Mouse (Mus musculus): ENCODE results near the gene Tmeff2. TPM values are rescaled to one million over a fixed set of nuclear protein-coding genes. Genes with fewer than 3 reads are reported as not detected.

Gene Tmeff2
- total and polyA plus RNA-seq, 3 experiments = 0.34 to 0.68 (median 0.52) TPM

GRCm38 (mm10) chr1:50981151-50981828 is 80.8 kb downstream of the Tmeff2 start:
- no peaks in the 10 kb centered on the region for H3K79me2 ChIP-seq (replicated peaks; ENCODE audit: control insufficient read depth, insufficient read depth, low read length)
- DNase-seq = no peak
- H3K27ac ChIP-seq = no peak overlapping the region
- H3K9ac ChIP-seq (ENCODE audit: low read depth, low read length) = no peak overlapping the region
- WGBS = 72% methylated on average over 7 of the region's 7 CpGs
- H3K4me3 ChIP-seq = no peak overlapping the region
- intact Hi-C loops (cut with DNase I) = no loop called here
- H3K27me3 ChIP-seq (ENCODE audit: control insufficient read depth, insufficient read depth, low read length) = no peaks in the 10 kb centered on the region
- no peak for TF ChIP-seq CTCF (IDR thresholded peaks at IDR 0.05)
- TF ChIP-seq POLR2A (IDR thresholded peaks at IDR 0.05; ENCODE audit: insufficient read depth, low read depth, low read length) = no peak
- no peak for TF ChIP-seq EP300 (IDR thresholded peaks at IDR 0.05; ENCODE audit: insufficient read depth, low read depth, low read length)
- no peaks in the 10 kb centered on the region for H3K36me3 ChIP-seq (ENCODE audit: control insufficient read depth, insufficient read depth, low read length)
- no peaks in the 10 kb centered on the region for H3K4me1 ChIP-seq (ENCODE audit: control insufficient read depth, insufficient read depth, low read length)

- Histone ChIP-seq H3K4me3 (no peak overlapping the region), H3K4me1 (ENCODE audit: control insufficient read depth, insufficient read depth, low read length) (no peaks in the 10 kb centered on the region), H3K79me2 (replicated peaks; ENCODE audit: control insufficient read depth, insufficient read depth, low read length) (no peaks in the 10 kb centered on the region), H3K27ac (no peak overlapping the region), H3K27me3 (ENCODE audit: control insufficient read depth, insufficient read depth, low read length) (no peaks in the 10 kb centered on the region), H3K9ac (ENCODE audit: low read depth, low read length) (no peak overlapping the region), H3K36me3 (ENCODE audit: control insufficient read depth, insufficient read depth, low read length) (no peaks in the 10 kb centered on the region)
- WGBS = 70% methylated on average over 2 of the region's 2 CpGs
- intact Hi-C loops (cut with DNase I) = no loop called here
- no peak for DNase-seq
- TF ChIP-seq EP300 (IDR thresholded peaks at IDR 0.05; ENCODE audit: insufficient read depth, low read depth, low read length) (no peak), POLR2A (IDR thresholded peaks at IDR 0.05; ENCODE audit: insufficient read depth, low read depth, low read length) (no peak), CTCF (IDR thresholded peaks at IDR 0.05) (no peak)
Observed at GRCm38 (mm10) chr1:50990661-50991060, 90.2 kb downstream of the Tmeff2 start.

GRCm38 (mm10) chr1:50994505-50994904 is 94.1 kb downstream of the Tmeff2 start:
- intact Hi-C loops (cut with DNase I) = no loop called here
- DNase-seq = no peak
- Histone ChIP-seq H3K36me3 (ENCODE audit: control insufficient read depth, insufficient read depth, low read length) (no peaks in the 10 kb centered on the region), H3K4me1 (ENCODE audit: control insufficient read depth, insufficient read depth, low read length) (no peaks in the 10 kb centered on the region), H3K79me2 (replicated peaks; ENCODE audit: control insufficient read depth, insufficient read depth, low read length) (no peaks in the 10 kb centered on the region), H3K27me3 (ENCODE audit: control insufficient read depth, insufficient read depth, low read length) (no peaks in the 10 kb centered on the region), H3K4me3 (no peak overlapping the region), H3K27ac (no peak overlapping the region), H3K9ac (ENCODE audit: low read depth, low read length) (no peak overlapping the region)
- 93% methylated on average over 1 of the region's 1 CpGs for WGBS
- TF ChIP-seq POLR2A (IDR thresholded peaks at IDR 0.05; ENCODE audit: insufficient read depth, low read depth, low read length) = no peak

- no peak for DNase-seq
- H3K27ac ChIP-seq = no peak overlapping the region
- WGBS = 80% methylated on average over 3 of the region's 3 CpGs
Observed at GRCm38 (mm10) chr1:50999793-51000192, 99.3 kb downstream of the Tmeff2 start.

GRCm38 (mm10) chr1:51008344-51008743 is 107.9 kb downstream of the Tmeff2 start:
- TF ChIP-seq CTCF (IDR thresholded peaks at IDR 0.05) (no peak), POLR2A (IDR thresholded peaks at IDR 0.05; ENCODE audit: insufficient read depth, low read depth, low read length) (no peak), EP300 (IDR thresholded peaks at IDR 0.05; ENCODE audit: insufficient read depth, low read depth, low read length) (no peak)
- no peaks in the 10 kb centered on the region for H3K36me3 ChIP-seq (ENCODE audit: control insufficient read depth, insufficient read depth, low read length)
- intact Hi-C loops (cut with DNase I) = no loop called here

More at GRCm38 (mm10) chr1:50999793-51000192, 99.3 kb downstream of the Tmeff2 start:
- H3K4me1 ChIP-seq (ENCODE audit: control insufficient read depth, insufficient read depth, low read length) = no peaks in the 10 kb centered on the region
- TF ChIP-seq EP300 (IDR thresholded peaks at IDR 0.05; ENCODE audit: insufficient read depth, low read depth, low read length) = no peak
- no peak for TF ChIP-seq POLR2A (IDR thresholded peaks at IDR 0.05; ENCODE audit: insufficient read depth, low read depth, low read length)
- no peak for TF ChIP-seq CTCF (IDR thresholded peaks at IDR 0.05)
- no peak overlapping the region for H3K4me3 ChIP-seq
- no peak overlapping the region for H3K9ac ChIP-seq (ENCODE audit: low read depth, low read length)
- no peaks in the 10 kb centered on the region for H3K79me2 ChIP-seq (replicated peaks; ENCODE audit: control insufficient read depth, insufficient read depth, low read length)
- no peaks in the 10 kb centered on the region for H3K27me3 ChIP-seq (ENCODE audit: control insufficient read depth, insufficient read depth, low read length)
- intact Hi-C loops (cut with DNase I) = no loop called here
- no peaks in the 10 kb centered on the region for H3K36me3 ChIP-seq (ENCODE audit: control insufficient read depth, insufficient read depth, low read length)

GRCm38 (mm10) chr1:51040249-51040648 is 139.8 kb downstream of the Tmeff2 start:
- no peaks in the 10 kb centered on the region for H3K27me3 ChIP-seq (ENCODE audit: control insufficient read depth, insufficient read depth, low read length)
- TF ChIP-seq EP300 (IDR thresholded peaks at IDR 0.05; ENCODE audit: insufficient read depth, low read depth, low read length) (no peak), CTCF (IDR thresholded peaks at IDR 0.05) (no peak), POLR2A (IDR thresholded peaks at IDR 0.05; ENCODE audit: insufficient read depth, low read depth, low read length) (no peak)

More at GRCm38 (mm10) chr1:51008344-51008743, 107.9 kb downstream of the Tmeff2 start:
- DNase-seq = no peak
- H3K79me2 ChIP-seq (replicated peaks; ENCODE audit: control insufficient read depth, insufficient read depth, low read length) = no peaks in the 10 kb centered on the region
- WGBS = 59% methylated on average over 3 of the region's 3 CpGs
- no peak overlapping the region for H3K27ac ChIP-seq
- H3K4me1 ChIP-seq (ENCODE audit: control insufficient read depth, insufficient read depth, low read length) = no peaks in the 10 kb centered on the region
- no peak overlapping the region for H3K4me3 ChIP-seq
- no peak overlapping the region for H3K9ac ChIP-seq (ENCODE audit: low read depth, low read length)
- no peaks in the 10 kb centered on the region for H3K27me3 ChIP-seq (ENCODE audit: control insufficient read depth, insufficient read depth, low read length)

More at GRCm38 (mm10) chr1:51040249-51040648, 139.8 kb downstream of the Tmeff2 start:
- no peak for DNase-seq
- no peaks in the 10 kb centered on the region for H3K36me3 ChIP-seq (ENCODE audit: control insufficient read depth, insufficient read depth, low read length)
- H3K27ac ChIP-seq = no peak overlapping the region; the same call in 1 of the 2 replicates
- no peak overlapping the region for H3K9ac ChIP-seq (ENCODE audit: low read depth, low read length)
- H3K4me1 ChIP-seq (ENCODE audit: control insufficient read depth, insufficient read depth, low read length) = no peaks in the 10 kb centered on the region; the same call in 1 of the 2 replicates
- WGBS = 68% methylated on average over 5 of the region's 5 CpGs
- H3K79me2 ChIP-seq (replicated peaks; ENCODE audit: control insufficient read depth, insufficient read depth, low read length) = no peaks in the 10 kb centered on the region
- intact Hi-C loops (cut with DNase I) = no loop called here
- H3K4me3 ChIP-seq = no peak overlapping the region

All from heart, adult 2 months (tissue).